Mouse (Mus musculus) embryonic facial prominence, embryonic 11.5 days (tissue): ENCODE measurements around the gene Stk32c. TPM values are rescaled to one million over a fixed set of nuclear protein-coding genes. Genes with fewer than 3 reads are reported as not detected.

Experiments used
- ATAC-seq: fragments of 200-750 bp; cut with Nextera tagmentation; replicated peaks from 2 replicates; pipeline ENCODE4 v1.8.0; 2017; ENCODE audit warnings: low read depth; ENCODE audit not compliant: insufficient number of reproducible peaks, low FRiP score, low TSS enrichment
- DNase-seq: peaks from one replicate; pipeline ENCODE4 v3.0.0-alpha.2; 2015; ENCODE audit warnings: low spot score
- H3K27ac ChIP-seq: fragments of 300-500 bp; sonication (generic); replicated peaks from 2 replicates; pipeline ENCODE4 v1.5.1; 2014; ENCODE audit warnings: mild to moderate bottlenecking, low read depth, low read length, control low read depth
- H3K27me3 ChIP-seq: fragments of 300-500 bp; sonication (generic); 2 replicates; pipeline ENCODE4 v1.6.1; 2014; ENCODE audit warnings: mild to moderate bottlenecking, low read length, moderate library complexity, mixed read lengths; ENCODE audit not compliant: control insufficient read depth, insufficient read depth
- H3K36me3 ChIP-seq: fragments of 300-500 bp; sonication (generic); replicated peaks from 2 replicates; pipeline ENCODE4 v1.6.1; 2014; ENCODE audit warnings: low read depth, mild to moderate bottlenecking, low read length, moderate library complexity, mixed read lengths; ENCODE audit not compliant: control insufficient read depth, insufficient read depth
- H3K4me1 ChIP-seq: fragments of 300-500 bp; sonication (generic); 2 replicates; pipeline ENCODE4 v1.6.1; 2014; ENCODE audit warnings: low read length, mixed read lengths; ENCODE audit not compliant: control insufficient read depth, insufficient read depth
- H3K4me2 ChIP-seq: fragments of 300-500 bp; sonication (generic); 2 replicates; pipeline ENCODE4 v1.6.1; 2014; ENCODE audit warnings: low read depth, mild to moderate bottlenecking, control low read depth, low read length, moderate library complexity
- H3K4me3 ChIP-seq: fragments of 300-500 bp; sonication (generic); 2 replicates; pipeline ENCODE4 v1.5.1; 2014; ENCODE audit warnings: low read depth, low read length, control low read depth
- H3K9ac ChIP-seq: fragments of 300-500 bp; sonication (generic); replicated peaks from 2 replicates; pipeline ENCODE4 v1.6.1; 2014; ENCODE audit warnings: mild to moderate bottlenecking, control low read depth, low read length
- H3K9me3 ChIP-seq: fragments of 300-500 bp; sonication (generic); replicated peaks from 2 replicates; pipeline ENCODE4 v1.6.1; 2016; ENCODE audit warnings: mild to moderate bottlenecking, low read length, inconsistent platforms, mixed read lengths; ENCODE audit not compliant: control insufficient read depth
- WGBS: fragments of 180-500 bp; shearing (Covaris S2); extraction: QIAGEN DNeasy Blood & Tissue Kit; methylation state at CpG from one replicate; pipeline ENCODE4 v1.1.7; 2014; 5-methylcytosine and 5-hydroxymethylcytosine counted together
- polyA plus RNA-seq: library from polyadenylated mRNA; unstranded; fragments of >200 nt; fragmentation: Nextera tagmentation; extraction: Ambion mirVana; gene quantifications from 2 replicates; pipeline ENCODE4 v1.2.1, GENCODE M21; 2014

The Stk32c gene
- polyA plus RNA-seq, 1 experiment from 2014 or later = 0.36 TPM

GRCm38 (mm10) chr7:139224070-139224469, 11.0 kb upstream of the Stk32c start:
- Histone ChIP-seq H3K36me3 (no peaks in the 10 kb centered on the region), H3K9ac (no peak overlapping the region), H3K4me1 (no peaks in the 10 kb centered on the region), H3K4me2 (no peak overlapping the region), H3K4me3 (no peak overlapping the region), H3K27me3 (no peaks in the 10 kb centered on the region), H3K27ac (no peak overlapping the region), H3K9me3 (no peaks in the 10 kb centered on the region)
- no peak for ATAC-seq
- WGBS = 82% methylated on average over 1 of the region's 1 CpGs
- DNase-seq = no peak

DNA sequence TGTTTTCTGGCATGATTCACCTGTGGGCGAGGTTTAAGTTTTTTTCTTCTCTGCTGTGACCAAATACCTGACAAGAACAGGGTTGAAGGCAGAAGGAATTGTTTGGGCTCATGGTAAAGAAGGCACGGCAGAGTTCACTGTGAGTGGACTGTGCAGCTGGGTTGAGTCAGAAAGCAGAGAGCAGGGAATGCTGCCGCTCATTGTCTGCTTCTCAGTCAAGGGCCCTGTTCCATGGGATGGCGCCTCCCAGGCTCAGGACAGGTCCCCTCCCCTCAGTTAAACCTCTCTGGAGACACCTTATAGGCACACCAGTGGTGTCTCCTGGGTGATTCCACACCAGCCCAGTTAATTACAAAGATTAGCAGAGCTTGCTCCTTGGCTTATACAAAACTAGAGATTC, 9.2 kb upstream of the Stk32c start:
- no peak for DNase-seq
- WGBS = 75% methylated on average over 4 of the region's 4 CpGs
- no peak overlapping the region for H3K4me3 ChIP-seq
- no peak overlapping the region for H3K9ac ChIP-seq
- H3K4me1 ChIP-seq = no peaks in the 10 kb centered on the region
- H3K27ac ChIP-seq = no peak overlapping the region
- H3K4me2 ChIP-seq = no peak overlapping the region
- no peaks in the 10 kb centered on the region for H3K9me3 ChIP-seq
- no peaks in the 10 kb centered on the region for H3K36me3 ChIP-seq
- ATAC-seq = no peak
- no peaks in the 10 kb centered on the region for H3K27me3 ChIP-seq

GRCm38 (mm10) chr7:139221856-139222255, 8.7 kb upstream of the Stk32c start:
- H3K9me3 ChIP-seq = no peaks in the 10 kb centered on the region
- H3K4me2 ChIP-seq = no peak overlapping the region
- 71% methylated on average over 2 of the region's 2 CpGs for WGBS
- H3K4me1 ChIP-seq = no peaks in the 10 kb centered on the region
- ATAC-seq = no peak
- no peaks in the 10 kb centered on the region for H3K36me3 ChIP-seq
- DNase-seq = no peak
- H3K27ac ChIP-seq = no peak overlapping the region
- no peak overlapping the region for H3K4me3 ChIP-seq
- no peak overlapping the region for H3K9ac ChIP-seq
- H3K27me3 ChIP-seq = no peaks in the 10 kb centered on the region

- ATAC-seq (no peak), DNase-seq (no peak)
- H3K4me2 ChIP-seq = no peak overlapping the region
- 86% methylated on average over 5 of the region's 5 CpGs for WGBS
- H3K27ac ChIP-seq = no peak overlapping the region
- no peaks in the 10 kb centered on the region for H3K9me3 ChIP-seq
- H3K9ac ChIP-seq = no peak overlapping the region
- no peaks in the 10 kb centered on the region for H3K4me1 ChIP-seq
- no peak overlapping the region for H3K4me3 ChIP-seq
- no peaks in the 10 kb centered on the region for H3K27me3 ChIP-seq
- no peaks in the 10 kb centered on the region for H3K36me3 ChIP-seq
Observed at GRCm38 (mm10) chr7:139221072-139221471, 8.0 kb upstream of the Stk32c start.

GRCm38 (mm10) chr7:139220303-139220702, 7.2 kb upstream of the Stk32c start:
- Histone ChIP-seq H3K4me1 (no peaks in the 10 kb centered on the region), H3K4me3 (no peak overlapping the region), H3K9ac (no peak overlapping the region), H3K4me2 (no peak overlapping the region), H3K27me3 (no peaks in the 10 kb centered on the region), H3K27ac (no peak overlapping the region), H3K9me3 (no peaks in the 10 kb centered on the region), H3K36me3 (no peaks in the 10 kb centered on the region)
- 36% methylated on average over 2 of the region's 2 CpGs for WGBS
- no peak for DNase-seq
- no peak for ATAC-seq

- no peak for ATAC-seq
- no peak for DNase-seq
- no peaks in the 10 kb centered on the region for H3K4me1 ChIP-seq
- 81% methylated on average over 5 of the region's 5 CpGs for WGBS
- no peaks in the 10 kb centered on the region for H3K36me3 ChIP-seq
- H3K27me3 ChIP-seq = no peaks in the 10 kb centered on the region
- H3K4me3 ChIP-seq = no peak overlapping the region
- no peak overlapping the region for H3K27ac ChIP-seq
- H3K4me2 ChIP-seq = no peak overlapping the region
- H3K9ac ChIP-seq = no peak overlapping the region
- H3K9me3 ChIP-seq = no peaks in the 10 kb centered on the region
Observed at GRCm38 (mm10) chr7:139219486-139219885, 6.4 kb upstream of the Stk32c start.

- no peaks in the 10 kb centered on the region for H3K36me3 ChIP-seq
- H3K27ac ChIP-seq = no peak overlapping the region
- DNase-seq (no peak), ATAC-seq (no peak)
- H3K9me3 ChIP-seq = no peaks in the 10 kb centered on the region
- H3K4me1 ChIP-seq = no peaks in the 10 kb centered on the region
- H3K27me3 ChIP-seq = no peaks in the 10 kb centered on the region
- 68% methylated on average over 6 of the region's 6 CpGs for WGBS
- no peak overlapping the region for H3K4me2 ChIP-seq
- no peak overlapping the region for H3K4me3 ChIP-seq
- H3K9ac ChIP-seq = no peak overlapping the region
Observed at GRCm38 (mm10) chr7:139218641-139219415, 5.7 kb upstream of the Stk32c start.

GRCm38 (mm10) chr7:139217046-139217445, 3.9 kb upstream of the Stk32c start:
- H3K4me2 ChIP-seq = no peak overlapping the region
- no peak for DNase-seq
- no peak overlapping the region for H3K27ac ChIP-seq
- H3K27me3 ChIP-seq = no peaks in the 10 kb centered on the region
- no peaks in the 10 kb centered on the region for H3K4me1 ChIP-seq
- no peak overlapping the region for H3K4me3 ChIP-seq
- WGBS = 80% methylated on average over 7 of the region's 7 CpGs
- H3K9ac ChIP-seq = no peak overlapping the region
- H3K9me3 ChIP-seq = no peaks in the 10 kb centered on the region
- no peak for ATAC-seq
- H3K36me3 ChIP-seq = no peaks in the 10 kb centered on the region
